Mouse (Mus musculus) stomach, embryonic 14.5 days (tissue): Measurements from ENCODE around the gene Fyn. TPM values are rescaled to one million over a fixed set of nuclear protein-coding genes. Genes with fewer than 3 reads are reported as not detected.

ENCODE experiments used
- ATAC-seq: fragments of 200-750 bp; cut with Nextera tagmentation; 2 replicates; pipeline ENCODE4 v1.8.0; 2017; ENCODE audit warnings: low read depth, moderate TSS enrichment; ENCODE audit not compliant: insufficient number of reproducible peaks, insufficient read depth, low FRiP score
- H3K27ac ChIP-seq: fragments of 300-500 bp; sonication (generic); 2 replicates; pipeline ENCODE4 v1.5.1; 2014; ENCODE audit warnings: mild to moderate bottlenecking, low read length, moderate library complexity, mixed read lengths
- H3K27me3 ChIP-seq: fragments of 300-500 bp; sonication (generic); 2 replicates; pipeline ENCODE4 v1.6.1; 2014; ENCODE audit warnings: low read length, control low read depth, mixed read lengths; ENCODE audit not compliant: control insufficient read depth, insufficient read depth
- H3K36me3 ChIP-seq: fragments of 300-500 bp; sonication (generic); 2 replicates; pipeline ENCODE4 v1.6.1; 2014; ENCODE audit warnings: mild to moderate bottlenecking, control low read depth, low read length, moderate library complexity, mixed read lengths; ENCODE audit not compliant: control insufficient read depth, insufficient read depth
- H3K4me1 ChIP-seq: fragments of 300-500 bp; sonication (generic); 2 replicates; pipeline ENCODE4 v1.6.1; 2014; ENCODE audit warnings: low read length, control low read depth, mixed read lengths; ENCODE audit not compliant: control insufficient read depth, insufficient read depth
- H3K4me2 ChIP-seq: fragments of 300-500 bp; sonication (generic); replicated peaks from 2 replicates; pipeline ENCODE4 v1.6.1; 2014; ENCODE audit warnings: low read depth, low read length, control low read depth
- H3K4me3 ChIP-seq: fragments of 300-500 bp; sonication (generic); 2 replicates; pipeline ENCODE4 v1.5.1; 2014; ENCODE audit warnings: low read depth, low read length, control low read depth
- H3K9ac ChIP-seq: fragments of 300-500 bp; sonication (generic); replicated peaks from 2 replicates; pipeline ENCODE4 v1.6.1; 2014; ENCODE audit warnings: low read depth, mild to moderate bottlenecking, control low read depth, low read length, moderate library complexity, mixed read lengths
- H3K9me3 ChIP-seq: fragments of 300-500 bp; sonication (generic); 2 replicates; pipeline ENCODE4 v1.6.1; 2016; ENCODE audit warnings: low read depth, low read length, control low read depth; ENCODE audit not compliant: control insufficient read depth
- WGBS: fragments of 180-500 bp; shearing (Covaris S2); extraction: QIAGEN DNeasy Blood & Tissue Kit; methylation state at CpG from one replicate; pipeline ENCODE4 v1.1.7; 2014; 5-methylcytosine and 5-hydroxymethylcytosine counted together
- polyA plus RNA-seq: library from polyadenylated mRNA; unstranded; fragments of >200 nt; fragmentation: Nextera tagmentation; extraction: Ambion mirVana; gene quantifications from 2 replicates; pipeline ENCODE4 v1.2.1, GENCODE M21; 2014

The Fyn gene
- polyA plus RNA-seq, 1 experiment from 2014 or later = 32.3 TPM

DNA sequence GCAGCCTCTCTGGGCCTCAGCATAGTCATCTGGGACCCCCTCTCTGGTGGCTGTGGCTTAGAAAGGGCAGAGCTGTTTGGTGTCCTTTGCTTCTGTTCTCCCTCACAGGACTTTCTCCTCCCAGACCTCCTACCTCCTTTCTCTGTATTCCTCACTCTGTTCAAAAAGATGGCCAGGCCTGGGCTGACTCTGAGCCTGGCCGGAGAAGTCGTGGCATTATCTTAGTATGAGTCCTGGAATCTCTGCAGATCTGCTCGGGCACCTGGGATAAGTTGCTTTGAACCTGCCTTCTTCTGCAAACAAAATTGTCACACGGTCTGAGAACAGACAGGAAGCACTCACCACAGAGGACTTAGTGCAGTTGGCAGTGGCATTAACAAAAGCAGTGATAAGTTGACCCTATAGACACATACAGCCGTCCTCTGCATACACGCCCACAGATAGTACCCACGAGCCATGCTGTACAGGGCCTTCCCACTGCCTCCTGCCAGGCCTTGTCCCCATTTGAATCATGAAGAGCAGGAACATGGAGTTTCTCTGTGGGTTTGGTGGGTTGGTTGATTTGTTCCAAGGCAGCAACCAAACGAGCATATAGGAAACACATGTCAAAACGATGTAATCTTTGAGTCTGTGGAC is 171.5 kb downstream of the Fyn start:
- H3K4me2 ChIP-seq = no peak overlapping the region
- no peaks in the 10 kb centered on the region for H3K27me3 ChIP-seq
- WGBS = 57% methylated on average over 9 of the region's 9 CpGs
- no peak for ATAC-seq
- H3K4me1 ChIP-seq = peaks cover 57% of the 10 kb centered on the region
- no peak overlapping the region for H3K27ac ChIP-seq
- H3K9ac ChIP-seq = no peak overlapping the region
- no peaks in the 10 kb centered on the region; the same call in 1 of the 2 replicates for H3K36me3 ChIP-seq
- H3K9me3 ChIP-seq = no peaks in the 10 kb centered on the region
- no peak overlapping the region for H3K4me3 ChIP-seq

DNA sequence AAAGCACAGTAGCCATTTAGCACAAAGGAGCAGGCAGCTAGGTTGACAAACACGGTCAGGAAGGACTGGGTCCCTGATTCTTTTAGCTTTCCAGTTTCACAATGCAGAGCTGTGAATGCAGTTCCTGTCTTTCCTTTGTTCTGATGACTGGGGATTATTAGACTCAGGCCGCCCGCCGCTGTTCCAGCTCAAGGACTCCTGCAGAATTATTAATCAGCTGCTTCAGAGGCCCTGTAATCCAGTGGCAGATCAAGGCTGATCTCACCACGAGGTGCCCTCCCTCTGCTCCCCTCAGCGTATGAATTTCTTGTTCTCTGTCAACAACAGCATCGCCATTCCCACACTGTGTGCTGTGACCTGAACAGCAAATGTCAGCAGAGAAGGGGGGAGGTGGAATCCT is 172.3 kb downstream of the Fyn start:
- H3K27me3 ChIP-seq = no peaks in the 10 kb centered on the region
- WGBS = 11% methylated on average over 7 of the region's 7 CpGs
- peak; percentile 68; the same call in 1 of the 2 replicates for ATAC-seq
- H3K9ac ChIP-seq = 0 out of 2 replicates have a peak overlapping the region, but pooled peaks have one; percentile 11
- peaks cover 48% of the 10 kb centered on the region for H3K4me1 ChIP-seq
- no peak overlapping the region for H3K4me3 ChIP-seq
- no peaks in the 10 kb centered on the region for H3K9me3 ChIP-seq
- no peaks in the 10 kb centered on the region; the same call in 1 of the 2 replicates for H3K36me3 ChIP-seq
- H3K27ac ChIP-seq = peak overlapping the region; percentile 87
- H3K4me2 ChIP-seq = no peak overlapping the region

DNA sequence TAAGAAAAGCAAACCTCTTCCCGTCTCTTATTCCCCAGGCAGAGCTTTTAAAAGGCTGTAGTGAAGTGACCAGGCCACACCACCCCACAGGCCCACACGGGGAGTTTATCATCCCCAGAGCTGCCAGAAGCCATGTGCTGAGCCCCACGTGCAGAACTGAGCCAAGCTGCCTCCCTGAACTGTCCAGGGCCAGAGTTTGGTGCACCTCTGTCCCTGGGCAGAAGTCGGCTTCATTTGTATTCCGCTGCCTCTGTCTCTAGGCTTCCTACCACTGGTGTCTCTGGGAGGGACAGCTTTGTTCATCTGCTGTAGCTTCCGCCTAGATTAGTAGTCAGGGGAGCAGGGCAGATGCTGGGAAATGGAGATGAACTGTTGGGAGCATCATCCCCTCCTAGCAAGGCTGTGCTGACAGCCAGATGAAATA is 172.8 kb downstream of the Fyn start:
- H3K4me2 ChIP-seq = no peak overlapping the region
- 49% methylated on average over 6 of the region's 6 CpGs for WGBS
- no peaks in the 10 kb centered on the region; the same call in 1 of the 2 replicates for H3K36me3 ChIP-seq
- H3K4me3 ChIP-seq = no peak overlapping the region
- ATAC-seq = peak; percentile 15; the same call in 1 of the 2 replicates
- no peaks in the 10 kb centered on the region for H3K27me3 ChIP-seq
- H3K9me3 ChIP-seq = no peaks in the 10 kb centered on the region
- H3K27ac ChIP-seq = peak overlapping the region; percentile 87
- 0 out of 2 replicates have a peak overlapping the region, but pooled peaks have one; percentile 11 for H3K9ac ChIP-seq
- H3K4me1 ChIP-seq = peaks cover 43% of the 10 kb centered on the region

DNA sequence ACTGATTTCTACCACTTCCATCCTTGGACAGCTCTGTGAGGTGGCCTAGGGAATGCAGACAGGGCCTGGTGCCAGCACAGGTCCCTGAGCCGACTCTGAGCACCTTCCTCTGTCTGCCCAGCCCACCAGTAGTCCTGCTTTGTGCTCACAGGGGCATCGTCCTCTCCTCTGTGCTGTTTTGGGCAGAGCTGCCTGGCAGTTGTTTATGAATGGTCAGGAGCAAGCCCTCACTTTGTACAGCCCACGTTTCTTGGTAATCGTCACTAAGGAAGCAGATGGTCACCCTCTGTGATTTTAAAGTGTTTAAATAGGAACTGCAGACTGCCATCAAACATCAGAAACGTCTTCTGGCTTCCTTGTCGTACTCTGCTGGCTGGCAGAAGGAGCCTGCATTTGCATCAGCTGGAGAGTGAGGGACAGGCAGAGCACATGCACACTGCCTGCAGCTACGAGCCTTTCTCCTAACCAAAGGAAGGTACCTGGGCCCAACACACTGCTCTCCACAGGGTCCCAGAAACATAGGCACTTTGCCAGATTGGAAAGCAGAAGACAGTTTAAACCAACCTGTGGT is 173.4 kb downstream of the Fyn start:
- H3K27me3 ChIP-seq = no peaks in the 10 kb centered on the region
- H3K4me1 ChIP-seq = peaks cover 38% of the 10 kb centered on the region
- no peaks in the 10 kb centered on the region; the same call in 1 of the 2 replicates for H3K36me3 ChIP-seq
- no peak overlapping the region for H3K9ac ChIP-seq
- no peak for ATAC-seq
- WGBS = 33% methylated on average over 7 of the region's 7 CpGs
- H3K9me3 ChIP-seq = no peaks in the 10 kb centered on the region
- H3K4me3 ChIP-seq = no peak overlapping the region
- no peak overlapping the region for H3K4me2 ChIP-seq
- peak overlapping the region; percentile 87; the same call in 1 of the 2 replicates for H3K27ac ChIP-seq

DNA sequence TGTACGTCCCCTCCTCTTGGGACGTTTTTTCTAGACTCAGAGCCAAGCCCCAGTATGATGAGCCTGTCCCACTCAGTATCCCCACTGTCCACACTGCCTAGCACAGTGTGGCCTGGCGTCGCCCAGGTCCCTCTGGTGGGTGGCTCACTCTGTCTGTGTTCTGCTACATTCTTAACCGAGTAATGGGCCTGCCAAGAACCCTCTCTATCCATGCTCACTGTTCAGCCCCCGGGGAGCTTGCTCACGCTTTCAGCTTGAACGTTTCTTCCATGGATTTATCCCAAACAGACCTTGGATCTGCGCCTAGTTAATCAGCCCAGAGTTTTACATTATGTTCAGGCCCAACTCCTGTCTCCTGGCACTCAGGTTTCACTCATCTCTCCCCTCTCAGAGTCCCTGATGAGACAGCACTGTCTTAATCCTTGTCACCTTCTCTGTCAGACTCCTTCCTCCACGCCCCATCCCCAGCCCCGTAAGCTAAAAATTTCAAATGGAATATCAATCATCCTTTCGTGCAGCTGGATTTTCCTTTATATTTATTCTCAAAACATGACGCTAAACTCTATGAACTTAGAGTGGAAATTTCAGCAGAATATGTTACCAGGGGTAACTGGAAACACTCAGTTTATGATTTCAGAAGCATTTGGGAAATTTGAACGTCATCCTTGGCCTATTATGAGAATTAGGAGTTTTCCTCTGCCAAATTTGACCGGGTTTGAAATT is 174.0 kb downstream of the Fyn start:
- no peaks in the 10 kb centered on the region for H3K9me3 ChIP-seq
- peaks cover 33% of the 10 kb centered on the region for H3K4me1 ChIP-seq
- H3K4me3 ChIP-seq = no peak overlapping the region
- H3K27me3 ChIP-seq = no peaks in the 10 kb centered on the region
- H3K36me3 ChIP-seq = no peaks in the 10 kb centered on the region; the same call in 1 of the 2 replicates
- H3K4me2 ChIP-seq = no peak overlapping the region
- H3K9ac ChIP-seq = no peak overlapping the region
- peak overlapping the region; percentile 87; the same call in 1 of the 2 replicates for H3K27ac ChIP-seq
- WGBS = 49% methylated on average over 15 of the region's 15 CpGs
- ATAC-seq = 0 out of 2 replicates have a peak, but pooled peaks have one; percentile 29

DNA sequence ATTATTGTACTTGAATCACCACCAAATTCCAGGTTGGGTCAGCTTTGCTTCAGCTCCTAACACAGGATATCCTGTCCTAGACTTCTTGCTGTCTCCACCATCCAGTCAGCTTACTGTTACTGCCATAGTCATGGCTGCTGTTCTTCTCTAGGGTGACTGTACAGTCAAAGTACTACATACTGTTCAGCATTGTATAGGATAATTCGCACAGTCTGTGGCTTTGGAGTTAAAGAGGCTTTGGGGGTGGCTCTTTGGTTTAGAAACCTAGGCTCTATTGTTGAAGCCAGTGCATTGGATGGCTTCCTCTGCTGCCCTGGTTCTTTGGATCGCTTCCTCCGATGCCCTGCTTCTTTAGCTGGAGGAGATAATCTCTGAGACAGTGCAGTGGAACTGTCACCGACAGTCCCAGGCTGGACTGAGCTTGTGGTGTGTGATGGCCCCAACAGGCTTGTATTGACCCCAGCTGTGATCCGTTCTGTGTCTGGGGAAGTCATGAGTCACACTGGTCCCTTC is 174.7 kb downstream of the Fyn start:
- no peak overlapping the region for H3K4me2 ChIP-seq
- H3K27ac ChIP-seq = peak overlapping the region; percentile 87; the same call in 1 of the 2 replicates
- H3K27me3 ChIP-seq = no peaks in the 10 kb centered on the region
- H3K9ac ChIP-seq = no peak overlapping the region
- H3K36me3 ChIP-seq = no peaks in the 10 kb centered on the region; the same call in 1 of the 2 replicates
- no peak for ATAC-seq
- H3K9me3 ChIP-seq = no peaks in the 10 kb centered on the region
- H3K4me1 ChIP-seq = peaks cover 31% of the 10 kb centered on the region
- WGBS = 84% methylated on average over 5 of the region's 5 CpGs
- no peak overlapping the region for H3K4me3 ChIP-seq

DNA sequence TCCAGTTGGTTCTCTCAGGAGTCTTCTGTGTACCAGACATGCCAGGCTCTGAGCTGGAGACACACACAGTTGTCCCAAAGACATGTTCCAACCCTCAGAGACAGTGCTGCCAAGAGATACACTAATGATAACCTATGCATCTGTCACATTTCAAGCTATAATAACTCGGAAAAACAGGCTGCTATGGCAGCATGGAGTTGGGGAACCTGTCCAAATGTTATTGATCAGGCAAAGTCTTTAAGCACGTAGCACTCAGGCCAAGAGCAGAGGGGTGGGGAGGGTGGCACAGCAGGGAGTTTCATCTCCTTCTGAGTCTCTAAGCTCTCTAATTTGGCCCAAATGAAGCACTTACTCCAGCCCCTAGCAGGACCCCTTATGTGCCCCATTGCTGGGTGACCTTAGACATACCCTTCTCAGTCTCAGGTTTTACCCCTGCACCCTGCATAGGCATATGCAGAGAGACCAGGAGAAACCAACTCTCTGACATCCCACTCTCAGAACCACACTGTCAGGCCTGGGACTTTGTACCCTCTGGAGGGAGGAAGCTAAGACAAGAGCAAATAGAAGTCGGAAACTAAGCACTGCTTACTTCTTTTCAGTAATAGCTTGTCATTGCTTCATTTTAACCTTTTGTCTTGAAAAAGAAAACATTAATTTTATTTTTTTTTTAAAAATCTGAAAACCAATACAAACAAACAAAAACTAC is 178.9 kb downstream of the Fyn start:
- no peak for ATAC-seq
- H3K4me3 ChIP-seq = no peak overlapping the region
- H3K27me3 ChIP-seq = no peaks in the 10 kb centered on the region
- H3K27ac ChIP-seq = no peak overlapping the region
- H3K4me2 ChIP-seq = no peak overlapping the region
- peaks cover 20% of the 10 kb centered on the region for H3K4me1 ChIP-seq
- H3K9ac ChIP-seq = no peak overlapping the region
- 56% methylated on average over 3 of the region's 3 CpGs for WGBS
- H3K9me3 ChIP-seq = no peaks in the 10 kb centered on the region
- H3K36me3 ChIP-seq = peaks cover 4% of the 10 kb centered on the region; the same call in 1 of the 2 replicates

DNA sequence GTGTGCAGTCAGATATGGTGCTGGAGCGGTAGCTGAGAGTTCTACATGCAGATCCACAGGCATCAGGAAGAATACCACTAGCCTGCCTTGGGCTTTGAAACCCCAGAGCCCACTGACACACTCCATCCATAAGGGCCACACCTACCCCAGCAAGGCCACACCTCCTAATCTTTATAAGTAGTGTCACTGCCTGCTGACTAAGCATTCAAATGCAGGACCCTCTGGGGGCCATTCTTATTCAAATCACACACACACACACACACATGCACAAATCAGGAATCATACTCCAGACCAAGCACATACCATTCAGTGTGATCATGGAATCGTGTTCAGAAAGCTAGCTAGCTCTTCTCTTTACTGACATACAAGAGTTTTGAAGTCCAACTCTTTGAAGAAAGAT is 182.1 kb downstream of the Fyn start:
- H3K27me3 ChIP-seq = no peaks in the 10 kb centered on the region
- H3K4me3 ChIP-seq = no peak overlapping the region
- H3K36me3 ChIP-seq = peaks cover 4% of the 10 kb centered on the region; the same call in 1 of the 2 replicates
- no peak overlapping the region for H3K4me2 ChIP-seq
- no peak for ATAC-seq
- H3K27ac ChIP-seq = no peak overlapping the region
- H3K9ac ChIP-seq = no peak overlapping the region
- H3K9me3 ChIP-seq = no peaks in the 10 kb centered on the region
- 83% methylated on average over 2 of the region's 2 CpGs for WGBS
- peaks cover 35% of the 10 kb centered on the region for H3K4me1 ChIP-seq
